Mouse (Mus musculus) kidney, adult 2 months (tissue): ENCODE measurements at regions not wholly inside any gene's neighbourhood (a gene's known extent, or its start where the extent isn't known, plus 50 kb on each side); places are given as distances from the start of the nearest gene placed in this dataset.

Experiments
- DNase-seq: peaks from one replicate; pipeline ENCODE4 v3.0.0; 2021
- H3K27ac ChIP-seq: fragments of 200-500 bp; 2 replicates; pipeline ENCODE4 v1.5.1; 2012; ENCODE audit warnings: low read depth, low read length, control low read depth, inconsistent platforms; ENCODE audit not compliant: insufficient read depth
- H3K27me3 ChIP-seq: fragments of 200-500 bp; replicated peaks from 2 replicates; pipeline ENCODE4 v1.6.1; 2012; ENCODE audit warnings: mild to moderate bottlenecking, moderate library complexity, low read length, inconsistent platforms; ENCODE audit not compliant: control insufficient read depth, insufficient read depth
- H3K36me3 ChIP-seq: fragments of 200-500 bp; 2 replicates; pipeline ENCODE4 v1.6.1; 2012; ENCODE audit warnings: mild to moderate bottlenecking, moderate library complexity, low read length, inconsistent platforms; ENCODE audit not compliant: control insufficient read depth, insufficient read depth
- H3K4me1 ChIP-seq: fragments of 200-500 bp; 2 replicates; pipeline ENCODE4 v1.6.1; 2011; ENCODE audit warnings: low read length; ENCODE audit not compliant: control insufficient read depth, insufficient read depth
- H3K4me3 ChIP-seq: fragments of 200-500 bp; 2 replicates; pipeline ENCODE4 v1.5.1; 2011; ENCODE audit warnings: mild to moderate bottlenecking, low read depth, low read length, control low read depth; ENCODE audit not compliant: insufficient read depth
- CTCF ChIP-seq: fragments of 200-500 bp; conservative IDR thresholded peaks from 2 replicates; pipeline ENCODE4 v1.5.1; 2011; ENCODE audit warnings: low read depth, mild to moderate bottlenecking, control low read depth, low read length, moderate library complexity, mixed read lengths; ENCODE audit not compliant: insufficient read depth, insufficient read length
- POLR2A ChIP-seq: fragments of 200-500 bp; IDR thresholded peaks from one replicate; pipeline ENCODE4 v1.6.1; 2011; ENCODE audit warnings: low read depth, low read length, control low read depth
- WGBS: fragments of 180-500 bp; shearing (Covaris S2); methylation state at CpG from one replicate; pipeline ENCODE4 v1.1.7; 2018; 5-methylcytosine and 5-hydroxymethylcytosine counted together

GRCm38 (mm10) chr8:117991826-117992225, 190.1 kb upstream of the Mphosph6 start:
- H3K4me3 ChIP-seq, result no peak overlapping the region
- H3K36me3 ChIP-seq, result no peaks in the 10 kb centered on the region
- 74% methylated on average over 7 of the region's 7 CpGs for WGBS
- no peak overlapping the region for H3K27ac ChIP-seq
- H3K27me3 ChIP-seq, result no peaks in the 10 kb centered on the region; the same call in 1 of the 2 replicates
- no peaks in the 10 kb centered on the region for H3K4me1 ChIP-seq
- TF ChIP-seq CTCF (no peak), POLR2A (no peak)
- no peak for DNase-seq

- no peak overlapping the region for H3K4me3 ChIP-seq
- DNase-seq, result no peak
- H3K4me1 ChIP-seq, result no peaks in the 10 kb centered on the region
- no peak for TF ChIP-seq CTCF
- TF ChIP-seq POLR2A, result no peak
- no peaks in the 10 kb centered on the region; the same call in 1 of the 2 replicates for H3K27me3 ChIP-seq
- 26% methylated on average over 5 of the region's 5 CpGs for WGBS
- no peaks in the 10 kb centered on the region for H3K36me3 ChIP-seq
- H3K27ac ChIP-seq, result no peak overlapping the region
Measured at GRCm38 (mm10) chr8:117988781-117989180, 187.0 kb upstream of the Mphosph6 start.

DNA sequence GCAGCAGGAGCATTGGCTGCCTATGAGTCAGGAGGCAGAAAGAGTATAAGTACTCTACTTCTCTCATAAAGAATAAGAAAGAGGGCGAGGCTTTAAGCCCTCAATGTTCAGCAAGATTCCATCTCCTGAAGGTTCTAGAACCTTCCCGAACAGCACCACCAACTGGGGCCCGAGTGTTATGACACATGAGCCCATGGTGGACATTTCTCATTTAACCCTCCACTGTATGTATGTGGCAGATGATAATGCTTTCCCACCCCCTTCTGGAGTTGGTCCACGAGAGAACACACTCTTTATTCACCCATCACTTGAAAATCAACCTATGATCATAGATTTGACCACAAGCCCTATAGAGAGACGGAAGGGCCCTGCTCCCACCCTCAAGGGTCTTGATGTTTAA, 166.6 kb upstream of the Mphosph6 start:
- H3K27me3 ChIP-seq, result no peaks in the 10 kb centered on the region
- H3K4me3 ChIP-seq, result no peak overlapping the region
- no peak for TF ChIP-seq CTCF
- no peak for TF ChIP-seq POLR2A

DNA sequence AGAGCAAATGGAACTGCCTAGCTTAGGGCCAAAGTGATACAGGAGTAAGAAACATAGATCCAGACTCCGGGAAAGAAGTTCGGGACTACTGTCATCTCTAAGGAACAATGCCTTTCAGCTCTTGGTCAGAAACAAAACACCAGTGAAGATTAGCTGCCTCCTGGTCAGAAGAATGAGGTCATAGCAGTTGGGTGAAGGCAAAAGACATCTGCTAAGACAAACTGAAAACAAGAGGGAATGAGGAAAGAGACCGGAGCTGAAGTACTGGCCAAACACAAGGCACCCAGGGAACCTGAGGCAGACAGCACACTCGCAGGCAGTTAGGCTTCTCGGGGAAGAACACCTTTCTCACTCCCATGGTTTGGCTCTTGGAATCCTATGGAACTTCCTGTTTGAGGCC, 164.8 kb upstream of the Mphosph6 start:
- TF ChIP-seq CTCF (no peak), POLR2A (no peak)
- WGBS, result 85% methylated on average over 5 of the region's 5 CpGs
- no peaks in the 10 kb centered on the region for H3K36me3 ChIP-seq

More for the DNA sequence above, 166.6 kb upstream of the Mphosph6 start:
- WGBS, result 86% methylated on average over 5 of the region's 5 CpGs
- H3K4me1 ChIP-seq, result no peaks in the 10 kb centered on the region
- H3K36me3 ChIP-seq, result no peaks in the 10 kb centered on the region
- DNase-seq, result no peak
- H3K27ac ChIP-seq, result no peak overlapping the region

GRCm38 (mm10) chr8:117963426-117963825, 161.7 kb upstream of the Mphosph6 start:
- Histone ChIP-seq H3K4me3 (no peak overlapping the region), H3K27me3 (no peaks in the 10 kb centered on the region), H3K4me1 (no peaks in the 10 kb centered on the region), H3K27ac (no peak overlapping the region), H3K36me3 (no peaks in the 10 kb centered on the region)
- no peak for DNase-seq
- TF ChIP-seq CTCF (no peak), POLR2A (no peak)
- WGBS, result 64% methylated on average over 13 of the region's 13 CpGs

More for the DNA sequence above, 164.8 kb upstream of the Mphosph6 start:
- H3K4me1 ChIP-seq, result no peaks in the 10 kb centered on the region
- no peak for DNase-seq
- no peak overlapping the region for H3K4me3 ChIP-seq
- no peaks in the 10 kb centered on the region for H3K27me3 ChIP-seq
- H3K27ac ChIP-seq, result no peak overlapping the region

DNA sequence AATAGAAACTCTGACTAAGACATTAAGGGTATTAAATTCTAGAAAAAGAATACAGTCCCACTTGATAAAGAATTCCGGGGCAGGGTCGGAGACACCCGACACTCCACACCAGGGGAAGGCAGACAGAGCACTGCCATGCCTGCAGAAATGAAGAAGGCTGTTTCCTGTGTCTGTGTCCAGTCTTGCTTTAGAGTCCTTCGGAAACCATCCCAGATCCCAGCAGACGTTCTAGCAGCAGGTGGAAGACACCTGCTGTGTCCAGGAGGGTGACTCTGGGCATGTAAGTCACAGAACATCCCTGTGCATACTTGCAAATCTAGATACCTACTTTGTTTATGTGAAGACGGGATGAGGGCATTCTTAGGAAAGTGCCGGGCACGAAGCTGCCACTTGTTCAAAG, 160.9 kb upstream of the Mphosph6 start:
- Histone ChIP-seq H3K36me3 (no peaks in the 10 kb centered on the region), H3K27me3 (no peaks in the 10 kb centered on the region), H3K27ac (no peak overlapping the region), H3K4me1 (no peaks in the 10 kb centered on the region), H3K4me3 (no peak overlapping the region)
- no peak for TF ChIP-seq CTCF
- no peak for TF ChIP-seq POLR2A
- 44% methylated on average over 8 of the region's 8 CpGs for WGBS
- DNase-seq, result no peak

DNA sequence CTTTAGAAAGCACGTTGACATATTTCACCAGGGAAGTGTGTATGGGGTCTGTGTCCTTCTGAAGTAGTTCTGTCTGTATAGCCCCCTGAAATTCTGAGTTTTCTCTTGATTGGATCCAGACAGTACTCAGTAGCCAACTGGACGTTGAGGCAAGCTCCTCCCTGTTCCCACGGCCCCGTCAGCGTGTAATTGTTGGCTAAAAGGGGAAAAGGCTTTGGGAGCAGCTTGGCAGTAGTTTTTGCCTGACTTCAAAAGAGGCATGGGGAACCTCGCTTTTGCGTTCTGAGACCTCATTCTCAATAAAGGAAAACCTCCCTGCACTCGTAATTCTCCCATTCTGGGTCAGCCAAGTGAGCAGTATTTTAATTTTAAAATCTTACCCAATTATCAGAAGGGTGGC, 157.8 kb upstream of the Mphosph6 start:
- Histone ChIP-seq H3K27me3 (no peaks in the 10 kb centered on the region), H3K4me1 (no peaks in the 10 kb centered on the region), H3K27ac (no peak overlapping the region), H3K36me3 (no peaks in the 10 kb centered on the region), H3K4me3 (no peak overlapping the region)
- 65% methylated on average over 8 of the region's 8 CpGs for WGBS
- no peak for TF ChIP-seq CTCF
- TF ChIP-seq POLR2A, result no peak
- DNase-seq, result no peak

DNA sequence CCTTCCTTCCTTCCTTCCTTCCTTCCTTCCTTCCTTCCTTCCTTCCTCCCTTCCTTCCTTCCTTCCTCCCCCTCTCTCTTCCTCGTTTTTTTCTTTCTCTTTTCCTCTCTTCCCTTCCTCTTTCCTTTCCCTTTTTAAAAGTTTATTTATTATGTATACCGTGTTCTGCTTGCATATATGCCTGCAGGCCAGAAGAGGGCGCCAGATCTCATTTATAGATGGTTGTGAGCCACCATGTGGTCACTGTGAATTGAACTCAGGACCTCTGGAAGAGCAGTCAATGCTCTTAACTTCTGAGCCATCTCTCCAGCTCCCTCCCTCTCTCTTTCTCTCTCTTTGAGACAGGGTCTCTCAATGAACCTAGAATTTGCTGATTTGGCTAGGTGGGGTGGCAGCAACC, 157.2 kb upstream of the Mphosph6 start:
- Histone ChIP-seq H3K4me1 (no peaks in the 10 kb centered on the region), H3K27ac (no peak overlapping the region), H3K27me3 (no peaks in the 10 kb centered on the region), H3K36me3 (no peaks in the 10 kb centered on the region), H3K4me3 (no peak overlapping the region)
- WGBS, result 44% methylated on average over 3 of the region's 3 CpGs
- no peak for DNase-seq
- TF ChIP-seq POLR2A (no peak), CTCF (no peak)
